Mouse (Mus musculus): Measurements from ENCODE around the gene Ltbr.
"Not testable (repeated sequence)": the region's sequence is repeated elsewhere in the genome, so short reads cannot be mapped to it uniquely, and the experiment has no call there.

Gene Ltbr

GRCm38 (mm10) chr6:125312581-125313355, 917 bp downstream of the Ltbr start:
- in situ Hi-C loops (cut with MseI, MboI) = no loop called here

GRCm38 (mm10) chr6:125312171-125312570, 1.5 kb downstream of the Ltbr start:
- in situ Hi-C loops (cut with MseI, MboI) = no loop called here

- in situ Hi-C loops (cut with MseI, MboI) = no loop called here
Measured at GRCm38 (mm10) chr6:125309406-125309805, 4.3 kb downstream of the Ltbr start.

- in situ Hi-C loops (cut with MseI, MboI) = no loop called here
Measured at GRCm38 (mm10) chr6:125308921-125309320, 4.8 kb downstream of the Ltbr start.

GRCm38 (mm10) chr6:125307091-125307490, 6.6 kb downstream of the Ltbr start:
- in situ Hi-C loops (cut with MseI, MboI) = no loop called here

GRCm38 (mm10) chr6:125305465-125305864, 8.2 kb downstream of the Ltbr start:
- in situ Hi-C loops (cut with MseI, MboI) = no loop called here

- in situ Hi-C loops (cut with MseI, MboI) = not testable (repeated sequence)
Measured at GRCm38 (mm10) chr6:125304408-125304807, 9.3 kb downstream of the Ltbr start.

GRCm38 (mm10) chr6:125303242-125303641, 10.4 kb downstream of the Ltbr start:
- in situ Hi-C loops (cut with MseI, MboI) = no loop called here

GRCm38 (mm10) chr6:125302231-125302982, 11.3 kb downstream of the Ltbr start:
- in situ Hi-C loops (cut with MseI, MboI) = no loop called here

- in situ Hi-C loops (cut with MseI, MboI) = no loop called here
Measured at GRCm38 (mm10) chr6:125300982-125301381, 12.7 kb downstream of the Ltbr start.

GRCm38 (mm10) chr6:125297149-125297820, 16.4 kb downstream of the Ltbr start:
- in situ Hi-C loops (cut with MseI, MboI) = no loop called here

- in situ Hi-C loops (cut with MseI, MboI) = no loop called here
Measured at GRCm38 (mm10) chr6:125294049-125294448, 19.6 kb downstream of the Ltbr start.

GRCm38 (mm10) chr6:125292256-125292655, 21.4 kb downstream of the Ltbr start:
- in situ Hi-C loops (cut with MseI, MboI) = no loop called here

- in situ Hi-C loops (cut with MseI, MboI) = no loop called here
Measured at GRCm38 (mm10) chr6:125291329-125291728, 22.4 kb downstream of the Ltbr start.

- in situ Hi-C loops (cut with MseI, MboI) = no loop called here
Measured at GRCm38 (mm10) chr6:125288730-125289129, 25.0 kb downstream of the Ltbr start.

- in situ Hi-C loops (cut with MseI, MboI) = no loop called here
Measured at GRCm38 (mm10) chr6:125286944-125287343, 26.7 kb downstream of the Ltbr start.

GRCm38 (mm10) chr6:125285890-125286289, 27.8 kb downstream of the Ltbr start, which contains the start of gene Tuba3a:
Gene Tuba3a, minus strand, starts transcription at chr6:125286042.
- in situ Hi-C loops (cut with MseI, MboI) = no loop called here

- in situ Hi-C loops (cut with MseI, MboI) = no loop called here
Measured at GRCm38 (mm10) chr6:125284751-125285150, 28.9 kb downstream of the Ltbr start.

GRCm38 (mm10) chr6:125284250-125284649, 29.4 kb downstream of the Ltbr start:
- in situ Hi-C loops (cut with MseI, MboI) = no loop called here

GRCm38 (mm10) chr6:125282721-125283120, 31.0 kb downstream of the Ltbr start:
- in situ Hi-C loops (cut with MseI, MboI) = not testable (repeated sequence)

- in situ Hi-C loops (cut with MseI, MboI) = loop anchor here in 1 of 2 experiments (10.0 kb wide), 1 partner anchor 85 kb away; no protein-coding TSS in a partner anchor
Measured at GRCm38 (mm10) chr6:125279729-125280128, 34.0 kb downstream of the Ltbr start.

Measured in mouse trophoblast stem cell (cell line).